Mouse (Mus musculus): Measurements from ENCODE around the gene Tmem203.
"Not testable (repeated sequence)": the region's sequence is repeated elsewhere in the genome, so short reads cannot be mapped to it uniquely, and the experiment has no call there.

Tmem203 gene

DNA sequence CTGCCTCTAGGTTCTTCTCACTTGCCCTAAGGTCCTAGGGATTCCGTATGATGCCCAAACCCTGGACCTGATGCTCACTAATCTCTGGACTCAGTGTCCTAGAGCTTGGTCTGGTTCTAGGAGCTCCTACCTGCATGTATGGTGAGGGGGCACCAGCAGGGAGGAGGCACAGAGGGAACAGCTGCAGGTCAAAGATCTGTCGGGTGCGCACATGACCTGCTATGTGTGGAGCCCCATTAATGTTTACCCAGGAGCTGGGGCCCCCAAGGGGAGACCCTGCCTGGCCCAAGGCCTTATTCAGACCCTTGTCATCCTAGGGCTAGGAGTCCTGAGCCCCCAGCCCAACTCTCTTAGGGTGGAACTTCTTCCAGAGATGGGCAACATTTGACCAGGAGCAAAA, 21.2 kb upstream of the Tmem203 start, which contains the start of gene Slc34a3:
Gene Slc34a3, minus strand, starts transcription at position 315 of the 400 bp plus-strand sequence.
- DNase-seq (ENCODE audit: low spot score in 2 of 2): no peak

DNA sequence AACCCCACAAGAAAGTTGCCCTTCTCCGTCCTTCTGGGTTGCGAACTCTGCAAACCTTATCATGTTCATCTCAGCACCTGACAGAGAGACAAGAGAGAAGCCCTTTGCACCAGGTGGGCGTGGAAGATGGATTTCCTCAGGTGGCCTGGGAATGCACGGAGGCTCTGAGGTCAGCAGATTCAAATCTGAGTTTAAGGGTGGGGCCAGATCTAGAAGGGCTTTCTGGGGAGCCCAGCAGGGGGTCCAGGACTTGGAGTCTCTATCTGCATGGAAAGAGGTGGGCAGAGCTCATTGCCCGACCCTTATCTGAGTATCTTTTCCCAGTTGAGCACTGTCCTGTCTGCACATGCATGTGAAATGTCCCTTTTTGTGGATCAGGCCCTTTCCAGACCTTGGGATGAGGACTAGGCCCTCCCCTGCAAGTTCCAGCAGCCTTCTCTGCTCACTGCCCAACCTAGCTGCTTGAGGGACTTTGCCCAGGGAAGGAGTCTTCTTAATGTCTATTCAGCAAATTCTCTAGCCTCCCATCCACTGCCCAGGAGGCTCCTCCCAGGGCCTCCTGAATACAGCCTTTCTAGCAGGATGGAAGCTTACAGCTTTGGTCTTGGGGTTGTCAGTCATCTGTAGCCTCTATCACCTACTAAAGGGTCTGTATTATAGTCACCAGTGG, 20.6 kb upstream of the Tmem203 start:
- no peak for DNase-seq (ENCODE audit: low spot score in 2 of 2)

DNA sequence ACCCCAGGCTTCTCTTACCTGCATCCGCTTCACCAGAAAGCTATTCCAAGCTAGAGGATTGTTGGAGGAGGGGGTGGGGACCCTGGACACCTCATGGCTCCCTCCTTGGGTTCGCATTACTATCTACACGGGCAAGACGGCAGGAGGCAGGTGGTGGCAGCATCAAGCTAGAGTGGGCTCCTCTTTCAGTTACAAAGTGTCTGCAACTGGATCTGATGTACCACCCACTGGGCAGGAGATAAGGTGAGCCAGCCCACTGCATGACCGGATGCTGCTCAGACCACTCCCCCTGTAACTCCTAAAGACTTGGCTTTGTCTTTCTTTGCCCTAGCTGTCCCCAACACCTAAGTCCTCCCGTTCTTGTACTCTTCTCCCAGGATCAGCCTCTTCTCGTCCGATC, 18.6 kb upstream of the Tmem203 start, which contains the start of gene Rnf224:
Gene Rnf224, minus strand, starts transcription at position 174 of the 400 bp plus-strand sequence.
- no peak for DNase-seq (ENCODE audit: low spot score in 2 of 2)

DNA sequence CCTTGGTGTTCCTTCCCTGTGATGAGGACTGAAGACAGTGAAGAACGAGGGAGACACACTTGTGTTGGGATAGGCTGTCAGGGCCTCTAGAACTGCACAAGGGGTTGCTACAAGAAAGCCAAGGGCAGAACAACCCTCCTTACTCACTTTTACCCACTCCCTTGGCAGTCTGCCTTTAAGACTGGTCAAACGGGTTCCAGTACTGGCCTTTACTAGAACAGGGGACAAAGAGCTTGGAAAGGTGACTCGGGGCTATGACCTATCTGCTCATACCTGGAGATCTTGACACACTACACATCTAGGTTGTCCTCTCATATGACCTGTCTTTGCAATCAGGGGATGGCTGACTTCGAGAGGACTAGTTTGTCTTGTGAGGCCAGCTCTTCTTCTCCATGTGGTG, 17.7 kb upstream of the Tmem203 start:
- DNase-seq (ENCODE audit: low spot score in 2 of 2): no peak

DNA sequence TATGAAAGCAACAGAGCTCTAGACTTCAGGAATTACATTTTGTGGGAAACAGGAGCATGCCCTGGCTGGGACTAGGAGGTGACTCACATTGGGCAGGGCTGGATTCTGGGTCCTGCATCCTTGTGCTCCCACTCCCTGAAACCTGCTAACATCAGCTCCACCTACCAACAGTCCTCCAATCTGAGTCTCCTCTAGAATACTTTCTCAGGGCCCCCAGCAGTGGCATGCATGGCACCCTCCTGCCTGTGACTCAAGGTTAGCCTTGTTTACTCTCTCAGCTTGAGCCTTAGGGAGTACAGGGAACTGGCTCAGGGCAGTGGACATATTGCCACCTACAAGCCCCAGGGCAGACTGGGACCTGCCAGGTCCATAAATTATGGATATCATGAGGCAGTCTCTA, 17.1 kb upstream of the Tmem203 start:
- no peak for DNase-seq (ENCODE audit: low spot score in 2 of 2)

DNA sequence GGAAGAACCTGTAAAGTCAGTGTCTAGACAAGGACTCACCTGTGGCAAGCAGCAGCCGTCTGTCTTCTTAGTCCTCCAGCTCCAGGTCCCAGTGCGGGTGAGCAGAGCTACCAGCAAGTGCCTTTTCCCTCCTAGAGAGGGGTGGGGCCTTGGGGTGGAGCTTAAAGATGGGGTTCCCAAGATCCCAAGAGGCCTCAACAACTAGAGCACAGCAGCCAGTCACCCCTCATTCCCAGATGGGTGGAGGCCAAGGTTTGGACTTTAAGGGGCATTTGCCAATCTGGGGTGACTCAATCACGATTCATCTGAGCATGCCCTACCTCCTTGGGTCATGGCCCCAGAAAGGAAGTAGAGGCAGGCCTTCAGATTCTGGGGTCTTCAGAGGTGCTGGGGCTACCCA, 15.5 kb upstream of the Tmem203 start:
- DNase-seq (ENCODE audit: low spot score in 2 of 2): no peak

DNA sequence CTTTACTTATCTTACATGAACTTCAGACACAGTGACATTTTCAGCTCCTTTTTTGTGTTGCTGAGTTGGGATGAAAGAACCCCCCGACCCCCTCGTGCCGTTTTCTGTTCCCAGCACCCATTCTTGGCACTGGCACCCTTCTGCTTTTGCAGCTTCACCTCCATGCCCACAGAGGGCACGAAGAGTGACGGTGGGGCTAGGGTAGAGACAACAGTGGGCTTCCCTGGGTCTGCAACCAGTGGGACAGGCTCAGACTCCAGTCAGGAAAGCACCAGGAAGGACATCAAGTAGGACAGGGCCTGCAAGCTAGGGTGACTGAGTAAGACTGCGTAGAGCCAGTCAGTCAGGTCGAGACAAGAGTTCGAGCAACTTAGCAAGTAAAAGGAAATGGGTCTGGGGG, 14.9 kb upstream of the Tmem203 start:
- DNase-seq (ENCODE audit: low spot score in 2 of 2): no peak

DNA sequence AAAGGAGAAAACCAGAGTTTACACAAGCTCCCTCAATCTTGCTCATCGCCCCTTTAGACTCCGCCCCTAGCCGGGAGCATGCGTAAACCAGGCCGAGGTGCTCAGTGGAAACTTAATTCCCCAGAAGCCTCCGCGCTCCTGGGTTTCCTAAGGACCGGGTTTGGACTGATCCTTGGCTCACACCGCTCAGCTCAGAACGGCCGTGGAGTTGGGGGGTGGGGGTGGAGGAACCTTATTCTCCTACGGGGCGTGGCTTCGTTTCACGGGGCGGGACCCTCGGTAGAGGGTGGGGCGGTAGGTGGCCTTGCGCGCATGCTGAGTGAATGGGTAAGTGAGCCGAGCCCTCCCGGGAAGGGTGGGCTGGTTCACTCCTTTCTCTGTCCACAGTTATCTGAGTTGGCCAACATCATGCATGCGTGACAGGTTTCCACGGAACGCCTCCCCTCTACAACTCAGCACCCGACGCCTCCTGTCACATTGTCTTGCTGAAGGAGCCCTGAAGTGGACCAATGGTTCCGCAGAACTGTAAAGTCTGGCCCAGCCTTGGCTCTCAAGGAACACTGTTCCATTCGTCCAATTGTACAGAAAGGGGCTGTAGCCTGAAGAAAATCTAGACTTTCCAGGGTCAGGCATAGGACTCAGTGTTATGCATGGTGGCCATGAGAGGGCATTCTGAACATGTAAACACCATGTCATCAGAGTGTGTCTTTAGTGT, 14.4 kb upstream of the Tmem203 start:
- peak in 1 of 2 experiments; percentile 45 for DNase-seq (ENCODE audit: low spot score in 2 of 2)

DNA sequence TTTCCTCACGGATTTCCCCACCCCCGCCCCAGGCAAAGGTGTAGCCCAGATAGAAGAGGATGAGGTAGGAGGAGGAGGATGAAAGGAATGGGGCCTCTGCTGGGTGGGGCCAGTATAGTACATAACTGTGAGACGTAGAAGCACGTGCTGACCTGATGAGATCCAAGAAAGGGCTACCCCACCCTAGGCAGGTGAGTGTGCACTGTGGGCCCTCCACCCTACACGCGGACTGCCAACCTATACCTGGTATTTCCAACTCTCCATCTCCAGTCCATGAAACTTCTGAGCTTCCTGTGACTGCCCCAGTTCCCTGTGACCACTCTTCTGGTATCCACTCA, 13.8 kb upstream of the Tmem203 start:
- DNase-seq (ENCODE audit: low spot score in 2 of 2): no peak

DNA sequence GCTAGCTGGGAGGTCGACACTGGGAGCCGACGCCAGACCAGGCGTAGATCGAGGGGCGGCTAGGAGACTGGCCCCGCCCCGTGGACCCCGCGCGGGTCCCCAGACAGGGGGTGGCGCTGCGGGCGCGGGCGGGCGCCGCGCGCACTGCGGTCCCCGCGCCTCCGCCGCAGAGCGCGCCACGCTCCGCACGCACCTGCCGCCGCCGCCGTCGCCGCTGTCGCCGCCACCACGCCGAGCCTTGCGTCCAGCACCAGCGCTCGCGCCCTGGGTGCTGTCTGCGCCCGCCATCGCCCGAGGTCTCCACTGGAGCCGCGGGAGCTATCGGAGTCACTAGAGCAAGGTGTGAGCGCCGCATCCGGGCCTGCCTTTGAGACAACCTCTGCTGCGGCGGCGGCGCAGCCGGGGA, 13.1 kb upstream of the Tmem203 start, which contains the start of the genes Rnf208 and Cysrt1:
Gene Rnf208, plus strand, starts transcription at position 155 of the 406 bp plus-strand sequence.
Gene Cysrt1, minus strand, starts transcription at position 352 of the 406 bp plus-strand sequence.
- peak in 1 of 2 experiments; percentile 30 for DNase-seq (ENCODE audit: low spot score in 2 of 2)

DNA sequence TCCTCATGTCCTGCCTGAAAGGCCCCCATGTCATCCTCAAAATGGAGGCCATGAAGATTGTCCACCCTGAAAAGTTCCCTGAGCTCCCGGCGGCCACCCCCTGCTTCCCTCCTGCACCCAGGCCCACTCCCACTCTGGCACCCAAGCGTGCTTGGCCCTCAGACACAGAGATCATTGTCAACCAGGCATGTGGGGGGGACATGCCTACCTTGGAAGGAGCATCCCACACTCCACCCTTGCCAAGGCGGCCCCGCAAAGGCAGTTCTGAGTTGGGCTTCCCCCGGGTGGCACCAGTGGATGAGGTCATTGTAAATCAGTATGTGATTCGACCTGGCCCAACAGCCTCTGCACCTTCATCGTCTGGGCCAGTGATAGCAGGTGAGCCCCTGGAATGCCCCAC, 11.9 kb upstream of the Tmem203 start:
- no peak for DNase-seq (ENCODE audit: low spot score in 2 of 2)

DNA sequence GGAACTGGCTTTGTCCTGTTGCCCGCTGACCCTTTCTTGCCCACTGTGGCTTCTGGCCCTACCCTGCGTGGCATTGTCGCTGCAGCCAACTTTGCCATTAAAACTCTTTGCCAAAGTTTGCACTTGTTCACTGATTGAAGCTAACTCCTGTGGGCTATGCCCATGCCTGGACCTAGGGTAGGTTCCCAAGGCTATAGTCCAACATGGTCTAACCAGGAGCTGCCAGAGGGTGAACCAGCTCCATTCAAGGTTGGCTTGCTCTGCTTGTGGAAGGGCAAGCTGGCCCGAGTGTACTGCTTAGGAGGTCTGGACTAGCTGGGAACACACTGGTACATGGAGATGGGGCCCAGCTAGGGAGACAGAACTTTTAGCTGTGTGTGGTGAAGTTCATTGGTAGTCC, 11.1 kb upstream of the Tmem203 start:
- no peak for DNase-seq (ENCODE audit: low spot score in 2 of 2)

DNA sequence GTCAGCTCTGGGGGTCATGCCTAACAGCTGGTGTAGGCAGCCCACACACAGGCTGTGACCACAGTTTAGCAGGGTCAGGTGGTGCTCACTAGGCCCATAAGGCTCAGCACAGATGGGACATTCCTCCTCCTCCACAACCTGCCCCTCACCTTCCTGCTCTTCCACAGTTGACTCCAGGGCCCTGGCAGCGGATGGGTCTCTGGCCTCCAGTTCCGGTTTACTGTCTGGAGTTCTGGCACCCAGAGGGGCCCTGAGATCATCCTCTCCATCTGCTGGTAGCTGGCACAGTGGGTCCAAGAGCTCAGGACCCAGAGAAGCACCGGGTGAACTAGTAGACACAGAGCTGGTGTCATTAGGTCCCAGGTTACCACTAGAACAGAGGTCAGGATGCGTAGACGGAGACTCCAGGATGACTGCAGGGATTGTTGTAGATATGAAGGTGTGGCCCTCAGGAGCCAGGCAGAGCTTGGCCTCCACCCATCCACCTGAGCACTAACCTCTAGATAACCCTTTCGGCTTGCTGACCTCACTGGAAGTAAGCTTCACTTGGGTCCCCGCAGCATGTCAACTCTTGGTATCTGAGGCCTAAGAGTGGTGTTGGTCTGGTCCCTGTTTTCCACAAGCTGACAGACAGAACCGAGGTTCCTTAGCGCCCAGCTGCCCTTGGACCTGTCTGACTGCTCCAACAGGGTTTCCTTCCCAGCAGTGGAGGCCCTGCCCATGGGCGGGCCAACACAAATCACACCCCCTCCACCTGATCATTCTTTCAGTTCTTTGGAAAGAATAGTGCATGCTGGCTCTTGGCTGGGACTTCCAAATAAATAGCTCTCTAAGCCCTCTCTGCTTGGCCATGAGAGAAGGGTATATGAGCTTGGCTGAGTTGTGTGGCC, 8.8 kb upstream of the Tmem203 start, which contains the start of gene AL732309.1:
Gene AL732309.1, minus strand, starts transcription at position 681 of the 890 bp plus-strand sequence.
- no peak for DNase-seq (ENCODE audit: low spot score in 2 of 2)

DNA sequence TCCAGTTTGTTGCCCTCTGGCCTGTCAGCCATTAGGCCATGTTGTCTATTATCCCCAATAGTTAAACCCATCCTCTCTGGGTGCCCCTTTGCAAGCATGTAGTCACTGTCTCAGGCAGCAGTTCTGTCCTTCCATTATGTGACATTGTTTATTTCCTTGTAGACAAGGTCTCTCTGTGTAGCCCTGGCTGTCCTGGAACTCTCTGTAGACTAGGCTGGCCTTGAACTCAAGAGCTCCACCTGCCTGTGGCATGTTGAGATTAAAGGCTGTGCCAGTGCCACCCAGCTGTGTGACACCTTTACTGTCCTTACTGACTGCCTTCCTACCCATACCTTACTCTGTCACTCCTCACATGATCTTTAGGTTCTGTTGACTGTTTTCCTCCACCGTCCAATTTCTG, 2.9 kb upstream of the Tmem203 start:
- no peak for DNase-seq (ENCODE audit: low spot score in 2 of 2)

DNA sequence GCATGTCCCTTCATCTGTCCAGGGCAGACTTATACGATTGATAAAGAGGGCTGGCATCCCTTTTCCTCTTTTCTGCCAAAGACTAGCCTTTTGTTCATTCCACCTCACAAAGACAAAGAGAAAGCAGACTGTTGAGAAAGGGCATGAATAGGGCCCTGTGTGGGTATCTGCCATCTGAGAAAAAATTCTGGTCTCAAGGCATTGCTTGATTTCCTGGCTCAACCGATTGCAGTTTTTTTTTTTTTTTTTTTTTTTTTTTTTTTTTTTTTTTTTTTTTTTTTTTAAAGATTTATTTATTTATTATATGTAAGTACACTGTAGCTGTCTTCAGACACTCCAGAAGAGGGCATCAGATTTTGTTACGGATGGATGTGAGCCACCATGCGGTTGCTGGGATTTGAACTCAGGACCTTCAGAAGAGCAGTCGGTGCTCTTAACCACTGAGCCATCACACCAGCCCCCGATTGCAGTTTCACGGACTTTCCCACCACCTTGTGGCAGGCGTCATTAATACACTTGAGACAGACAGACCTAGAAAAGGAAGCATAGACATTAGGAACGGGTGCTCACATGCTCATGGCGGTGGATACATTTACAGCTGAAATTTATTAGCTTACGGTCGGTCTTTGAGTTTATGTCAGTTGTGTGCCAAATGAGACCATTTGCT, 1.3 kb downstream of the Tmem203 start:
- DNase-seq (ENCODE audit: low spot score in 2 of 2): not testable (repeated sequence)

DNA sequence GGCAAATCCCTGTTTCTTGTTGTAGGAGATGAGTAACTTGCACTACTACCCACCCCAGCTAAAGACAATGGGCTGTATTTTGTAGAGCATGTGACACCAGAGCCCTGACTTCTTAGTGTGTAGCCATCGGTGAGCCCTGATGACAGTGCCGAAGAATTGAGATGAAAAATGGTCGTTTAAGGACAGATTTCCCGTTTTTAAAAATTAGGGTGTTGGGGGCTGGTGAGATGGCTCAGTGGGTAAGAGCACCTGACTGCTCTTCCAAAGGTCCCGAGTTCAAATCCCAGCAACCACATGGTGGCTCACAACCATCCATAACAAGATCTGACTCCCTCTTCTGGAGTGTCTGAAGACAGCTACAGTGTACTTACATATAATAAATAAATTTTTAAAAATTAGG, 2.0 kb downstream of the Tmem203 start:
- DNase-seq (ENCODE audit: low spot score in 2 of 2): not testable (repeated sequence)

DNA sequence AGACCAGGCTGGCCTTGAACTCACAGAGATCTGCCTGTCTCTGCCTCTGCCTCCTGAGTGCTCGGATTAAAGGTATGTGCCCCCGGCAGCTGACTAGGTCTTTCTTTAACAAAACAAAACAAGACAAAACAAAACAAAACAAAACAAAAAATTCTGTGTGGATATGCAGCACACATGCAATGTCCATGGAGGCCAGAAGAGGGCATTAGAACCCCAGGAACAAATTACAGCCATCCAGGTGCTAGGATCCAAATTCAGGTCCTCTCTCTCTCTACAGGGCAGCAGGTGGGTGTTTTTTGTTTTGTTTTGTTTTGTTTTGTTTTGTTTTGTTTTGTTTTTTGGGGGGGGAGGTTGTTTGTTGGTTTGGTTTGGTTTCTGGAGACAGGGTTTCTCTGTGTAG, 3.6 kb downstream of the Tmem203 start:
- no peak for DNase-seq (ENCODE audit: low spot score in 2 of 2)

DNA sequence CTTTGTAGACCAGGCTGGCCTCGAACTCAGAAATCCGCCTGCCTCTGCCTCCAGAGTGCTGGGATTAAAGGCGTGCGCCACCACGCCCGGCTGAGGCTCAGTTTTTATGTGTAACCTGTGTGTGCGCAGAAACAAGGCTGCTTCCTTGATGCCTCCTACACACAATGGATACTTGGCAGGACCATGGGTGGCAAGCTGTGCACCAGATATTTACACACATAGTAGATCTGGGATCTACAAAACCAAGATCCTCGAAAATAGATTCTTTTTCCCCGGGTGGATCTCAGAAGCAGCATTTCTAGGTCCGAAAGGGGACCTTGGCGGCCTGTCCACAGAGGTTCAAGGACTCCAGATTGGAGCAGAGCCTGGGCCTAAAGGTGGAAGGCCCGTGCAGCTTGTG, 6.6 kb downstream of the Tmem203 start:
- no peak for DNase-seq (ENCODE audit: low spot score in 2 of 2)

DNA sequence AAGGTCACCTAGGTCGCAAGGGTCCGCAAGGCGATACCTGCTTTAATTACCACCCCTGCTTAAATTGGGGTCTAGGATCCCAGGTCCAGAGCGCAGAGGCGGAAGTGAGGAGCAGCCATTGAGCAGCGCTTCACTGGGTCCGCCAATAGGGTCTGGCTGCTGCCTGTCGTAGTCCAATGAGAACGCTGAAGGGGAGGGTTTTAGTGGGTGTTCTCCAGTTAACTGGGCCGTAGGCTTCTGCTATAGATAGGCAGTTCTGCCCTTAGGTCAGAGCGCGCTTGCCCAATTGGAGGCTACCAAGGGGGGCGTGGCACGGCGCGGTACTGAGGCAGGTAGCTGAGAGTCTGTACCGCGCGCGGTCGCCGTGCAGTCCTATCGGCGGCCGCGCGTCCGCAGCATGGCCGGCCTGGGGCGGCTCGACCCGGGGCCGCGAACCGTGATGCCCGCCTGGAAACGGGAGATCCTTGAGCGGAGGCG, 7.1 kb downstream of the Tmem203 start, which contains the start of gene Tprn:
Gene Tprn, plus strand, starts transcription at position 328 of the 477 bp plus-strand sequence.
- peak; percentile 79 to 92 for DNase-seq (ENCODE audit: low spot score in 2 of 2)

DNA sequence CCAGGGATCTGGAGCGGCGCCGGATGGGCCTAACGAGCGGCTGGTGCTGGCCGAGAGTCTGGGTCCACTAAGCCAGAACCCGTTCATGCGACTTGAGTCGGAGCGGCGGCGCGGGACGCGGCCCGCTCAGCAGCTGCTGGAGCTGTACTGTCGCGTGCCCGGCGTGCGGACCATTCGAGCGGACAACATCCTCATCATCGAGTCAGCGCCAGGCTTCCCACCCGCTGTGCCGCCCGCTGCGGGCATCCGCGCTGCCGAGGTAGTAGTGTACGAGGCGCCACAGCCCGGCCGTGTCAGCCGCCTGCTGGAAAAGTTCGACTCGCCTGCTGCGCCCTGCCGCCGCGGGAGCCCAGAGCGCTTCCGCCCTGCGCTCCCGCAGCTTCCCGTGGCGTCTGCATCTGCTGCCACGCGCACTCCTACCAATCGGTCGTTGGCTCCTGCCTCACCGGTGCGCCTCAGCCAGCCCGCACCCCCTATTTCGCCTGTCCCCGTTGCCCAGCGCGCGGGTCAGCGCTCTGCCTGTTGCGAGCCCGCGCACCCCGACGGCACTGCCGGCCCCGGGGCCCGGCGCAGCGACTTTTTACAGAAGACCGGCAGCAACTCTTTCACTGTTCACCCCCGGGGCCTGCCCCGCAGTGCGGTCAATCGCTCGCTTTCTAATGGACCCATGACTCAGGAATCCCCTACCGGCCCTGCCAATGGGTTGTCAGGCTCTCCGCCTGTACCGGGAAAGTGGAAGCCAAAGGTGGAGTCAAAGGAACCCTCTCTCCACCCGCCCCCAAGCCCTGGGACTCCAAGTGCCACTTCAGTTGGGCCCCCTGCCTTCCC, 7.8 kb downstream of the Tmem203 start:
- DNase-seq (ENCODE audit: low spot score in 2 of 2): peak in 1 of 2 experiments; percentile 80

Data from cerebellum, postnatal 4 days (tissue).